Mouse (Mus musculus): ENCODE results near the gene Fbxl17. TPM values are rescaled to one million over a fixed set of nuclear protein-coding genes. Genes with fewer than 3 reads are reported as not detected.

The Fbxl17 gene
- total RNA-seq, 2 experiments from 2014 or later = 59.0 to 66.2 TPM

DNA sequence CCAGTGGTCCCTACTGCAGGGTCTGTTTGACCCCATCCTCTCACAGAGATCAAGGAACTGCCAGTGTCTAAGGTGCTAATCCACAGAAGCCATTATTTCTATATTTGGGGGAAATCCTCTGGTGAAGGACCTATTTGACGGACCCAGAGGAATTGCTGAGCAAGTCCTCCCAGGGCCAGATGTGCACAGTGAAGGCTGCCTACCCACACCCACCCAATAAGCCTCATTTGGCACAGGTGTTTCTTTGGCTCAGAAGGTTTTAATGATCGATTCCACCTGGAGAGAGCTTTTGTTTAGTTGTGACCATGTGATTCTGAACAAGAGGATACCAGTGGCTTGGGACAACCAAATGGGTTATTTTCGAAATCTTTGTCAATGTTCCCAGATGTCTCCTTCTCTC lies 462.3 kb downstream of the Fbxl17 start:
- Histone ChIP-seq H3K27ac (no peak overlapping the region), H3K4me3 (no peak overlapping the region)
- intact Hi-C loops (cut with DNase I) = no loop called here
- TF ChIP-seq CTCF (IDR thresholded peaks at IDR 0.05) = no peak
- DNase-seq (ENCODE audit: extremely low spot score in 1 of 2, low spot score in 2 of 2) = no peak

DNA sequence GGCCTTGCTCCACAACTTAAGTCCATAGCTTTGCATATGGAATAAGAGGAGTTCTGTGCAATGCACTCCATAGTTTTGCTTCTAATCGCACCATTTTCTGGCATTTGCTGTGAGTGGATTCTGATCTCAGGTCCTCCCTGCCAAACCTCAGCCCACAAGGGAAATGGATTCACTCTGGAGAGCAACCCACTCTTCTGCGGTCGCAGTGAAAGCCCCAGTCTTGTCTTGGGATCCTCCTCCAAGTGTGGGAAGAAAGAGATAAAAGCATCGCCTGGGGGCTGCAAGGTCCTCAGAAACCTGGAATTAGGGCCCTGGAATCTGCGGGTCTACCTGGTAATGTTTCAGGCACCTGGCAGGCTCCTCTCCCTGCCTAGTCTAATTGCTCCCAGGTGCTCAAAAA lies 466.7 kb downstream of the Fbxl17 start:
- TF ChIP-seq CTCF (IDR thresholded peaks at IDR 0.05) = no peak
- no peak for DNase-seq (ENCODE audit: extremely low spot score in 1 of 2, low spot score in 2 of 2)
- intact Hi-C loops (cut with DNase I) = no loop called here
- Histone ChIP-seq H3K4me3 (no peak overlapping the region), H3K27ac (no peak overlapping the region)

DNA sequence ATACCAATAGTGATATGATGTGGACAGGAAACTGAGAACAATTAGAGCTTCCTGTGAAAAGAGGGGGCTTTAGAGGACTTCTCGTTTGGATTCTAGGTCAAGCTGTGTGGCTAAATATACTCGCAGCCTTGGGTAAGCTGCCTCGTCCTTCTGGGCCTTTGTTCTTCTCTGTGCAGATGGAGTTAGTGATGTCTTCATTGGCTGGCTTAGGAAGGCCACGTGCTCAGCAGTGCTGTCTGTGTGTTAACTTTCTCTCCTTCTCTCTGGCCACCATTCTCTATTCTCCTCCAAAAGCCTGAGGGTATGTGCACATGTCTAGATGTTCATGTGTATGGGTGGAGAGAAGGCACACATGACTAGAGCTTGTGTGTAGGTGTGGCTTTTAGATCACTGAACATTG lies 470.7 kb downstream of the Fbxl17 start:
- TF ChIP-seq CTCF (IDR thresholded peaks at IDR 0.05) = no peak
- no peak for DNase-seq (ENCODE audit: extremely low spot score in 1 of 2, low spot score in 2 of 2)
- no peak overlapping the region for H3K27ac ChIP-seq
- intact Hi-C loops (cut with DNase I) = loop anchor here (5.0 kb wide), 1 partner anchor 43 kb away; no protein-coding TSS in a partner anchor
- no peak overlapping the region for H3K4me3 ChIP-seq

DNA sequence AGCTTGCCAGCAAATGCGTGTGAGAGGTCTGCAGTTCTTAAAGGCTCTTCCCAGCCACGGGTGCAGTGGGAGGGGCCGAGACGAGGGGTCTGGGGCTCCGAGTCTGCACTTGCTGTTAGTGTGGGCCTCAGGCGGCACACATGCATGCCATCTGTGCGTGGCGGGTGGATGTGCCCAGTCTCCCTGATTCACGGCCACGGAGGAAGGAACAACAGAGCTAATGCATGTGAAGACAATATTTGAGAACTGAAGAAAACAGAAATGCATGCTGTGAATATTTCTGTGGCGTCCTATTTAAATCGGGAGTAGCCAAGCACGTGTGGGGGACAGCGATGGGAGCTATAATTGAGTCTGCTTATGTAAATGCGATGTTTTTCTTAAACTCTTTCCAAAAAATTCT lies 474.6 kb downstream of the Fbxl17 start:
- no peak for TF ChIP-seq CTCF (IDR thresholded peaks at IDR 0.05)
- peak overlapping the region; percentile 27 for H3K4me3 ChIP-seq
- intact Hi-C loops (cut with DNase I) = loop anchor here (5.0 kb wide), 1 partner anchor 47 kb away; no protein-coding TSS in a partner anchor
- DNase-seq (ENCODE audit: extremely low spot score in 1 of 2, low spot score in 2 of 2) = peak; percentile 14 to 52
- H3K27ac ChIP-seq = peak overlapping the region; percentile 80

DNA sequence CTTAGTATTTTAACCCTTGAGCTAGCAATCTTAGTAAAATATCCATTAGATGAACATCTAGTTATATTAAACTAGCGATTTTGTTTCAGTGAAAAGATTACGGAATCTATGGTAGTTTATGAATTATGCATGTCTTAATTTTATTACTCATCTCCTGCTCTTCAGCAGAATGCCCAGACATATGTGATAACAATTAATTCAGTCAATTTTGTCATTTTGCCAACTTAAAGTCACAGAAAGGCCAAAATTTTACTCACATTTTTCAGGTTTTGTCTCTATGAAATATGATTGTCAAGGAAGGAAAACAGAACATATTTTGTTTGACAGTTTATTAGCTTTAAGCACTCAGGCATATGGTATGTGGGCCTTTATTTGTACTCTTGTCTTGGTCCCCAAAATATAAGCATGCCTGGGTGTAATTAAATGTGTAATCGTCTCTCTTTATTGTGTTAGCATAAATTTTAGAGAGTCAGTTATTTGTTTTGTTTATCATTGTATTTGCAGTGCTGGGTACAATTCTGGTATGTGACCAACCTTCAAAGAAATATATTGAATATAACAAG lies 482.1 kb downstream of the Fbxl17 start:
- no peak for DNase-seq (ENCODE audit: extremely low spot score in 1 of 2, low spot score in 2 of 2)
- intact Hi-C loops (cut with DNase I) = no loop called here
- no peak for TF ChIP-seq CTCF (IDR thresholded peaks at IDR 0.05)
- no peak overlapping the region for H3K4me3 ChIP-seq
- H3K27ac ChIP-seq = no peak overlapping the region

DNA sequence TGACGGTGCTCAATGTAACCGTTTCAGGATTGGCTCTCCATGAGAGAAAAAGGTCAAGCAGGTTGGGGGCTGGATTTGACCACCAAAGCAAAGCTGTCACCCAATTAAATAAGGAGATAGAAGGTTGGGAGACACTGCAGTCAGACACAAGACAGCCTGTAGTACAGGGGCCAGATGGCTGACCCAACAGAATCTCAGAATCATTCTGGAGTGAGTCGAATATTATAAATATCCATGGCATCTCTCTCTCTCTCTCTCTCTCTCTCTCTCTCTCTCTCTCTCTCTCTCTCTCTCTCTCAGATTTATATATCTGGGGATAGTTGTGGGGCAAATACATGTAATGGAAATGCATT lies 487.3 kb downstream of the Fbxl17 start:
- H3K4me3 ChIP-seq = no peak overlapping the region
- intact Hi-C loops (cut with DNase I) = loop anchor here (1.0 to 5.0 kb wide), 3 partner anchors 65 to 134 kb away; partner anchors contain the start of gene Efna5
- peak overlapping the region; percentile 59; the same call in 1 of the 2 replicates for H3K27ac ChIP-seq
- TF ChIP-seq CTCF (IDR thresholded peaks at IDR 0.05) = no peak
- DNase-seq (ENCODE audit: extremely low spot score in 1 of 2, low spot score in 2 of 2) = no peak

DNA sequence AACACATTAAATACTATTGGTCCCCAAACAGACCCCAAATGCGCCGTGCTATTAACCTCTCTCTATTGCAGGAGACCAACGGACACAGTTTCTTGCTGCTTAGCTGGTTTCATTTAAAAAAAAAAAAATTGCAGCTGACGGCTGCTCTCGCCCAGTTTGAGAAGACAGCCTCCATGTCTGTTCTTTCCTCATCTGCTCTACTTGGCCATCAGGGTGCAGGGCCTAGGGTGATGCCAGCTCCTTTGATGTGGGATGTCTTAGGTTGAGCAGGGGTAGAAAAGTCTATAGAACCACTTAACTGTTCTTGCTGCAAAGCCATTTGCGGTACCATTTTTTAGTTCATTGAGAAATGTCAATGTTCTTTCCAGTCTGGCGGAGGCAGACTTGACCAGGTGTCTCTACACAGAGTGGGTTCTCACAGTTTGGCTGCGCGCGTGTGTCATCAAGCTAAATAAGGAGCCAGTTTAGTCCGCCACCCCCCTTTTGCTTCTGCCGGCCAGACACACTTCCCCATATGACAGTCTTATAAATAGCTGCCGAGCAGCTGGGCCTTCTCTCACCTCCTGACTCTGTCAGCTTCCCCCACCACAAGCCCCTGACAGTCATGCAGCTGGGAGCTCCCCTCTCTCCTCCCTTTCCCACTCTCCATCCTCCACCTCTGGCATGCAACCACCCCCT lies 487.8 kb downstream of the Fbxl17 start:
- DNase-seq (ENCODE audit: extremely low spot score in 1 of 2, low spot score in 2 of 2) = peak; percentile 68 to 76
- TF ChIP-seq CTCF (IDR thresholded peaks at IDR 0.05) = no peak

DNA sequence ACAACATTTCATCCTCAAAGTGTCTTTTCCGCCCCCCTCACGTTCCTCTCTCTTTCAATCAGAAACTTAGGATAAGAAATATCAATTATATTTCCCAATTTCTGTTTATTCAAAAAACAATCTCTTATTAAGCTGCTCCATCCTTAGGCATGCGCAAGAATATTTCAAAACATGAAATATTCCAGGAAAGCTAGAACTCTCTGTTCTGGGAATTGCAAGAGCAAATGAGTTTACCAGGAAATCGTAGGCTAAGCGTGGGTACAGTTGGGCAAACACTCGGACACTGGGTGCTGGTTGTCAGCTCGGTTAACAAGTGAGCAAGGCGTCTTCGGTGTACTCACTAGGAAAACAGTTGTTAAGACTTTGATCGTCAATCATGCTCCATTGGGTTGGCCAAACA lies 489.0 kb downstream of the Fbxl17 start:
- no peak for TF ChIP-seq CTCF (IDR thresholded peaks at IDR 0.05)
- DNase-seq (ENCODE audit: extremely low spot score in 1 of 2, low spot score in 2 of 2) = no peak
- Histone ChIP-seq H3K4me3 (no peak overlapping the region), H3K27ac (no peak overlapping the region)
- intact Hi-C loops (cut with DNase I) = loop anchor here (5.0 kb wide), 2 partner anchors 64 to 129 kb away; partner anchors contain the start of gene Efna5

More for the DNA sequence above, 487.8 kb downstream of the Fbxl17 start:
- Histone ChIP-seq H3K4me3 (no peak overlapping the region), H3K27ac (peak overlapping the region; percentile 67; the same call in 1 of the 2 replicates)
- intact Hi-C loops (cut with DNase I) = loop anchor here (1.0 to 5.0 kb wide), 3 partner anchors 65 to 134 kb away; partner anchors contain the start of gene Efna5

DNA sequence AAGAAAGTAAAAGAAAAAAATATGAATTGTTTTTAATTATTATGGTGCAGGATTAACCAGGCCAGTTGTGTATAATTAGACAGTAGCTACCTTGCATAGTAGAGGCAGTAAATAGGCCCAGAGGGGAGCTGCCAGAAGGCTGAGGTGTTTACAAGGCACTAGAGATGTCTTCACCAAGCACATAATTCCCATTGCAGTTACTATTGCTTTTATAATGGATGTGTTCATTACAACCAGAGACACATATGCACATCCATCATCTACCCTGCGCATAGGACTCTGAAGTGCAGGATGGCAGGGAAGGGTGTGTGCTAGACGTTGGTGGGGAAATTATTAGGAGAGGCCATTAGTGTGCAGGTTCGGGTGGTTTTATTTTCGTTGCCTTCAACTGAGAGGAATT lies 491.0 kb downstream of the Fbxl17 start:
- no peak for DNase-seq (ENCODE audit: extremely low spot score in 1 of 2, low spot score in 2 of 2)
- TF ChIP-seq CTCF (IDR thresholded peaks at IDR 0.05) = no peak
- Histone ChIP-seq H3K27ac (no peak overlapping the region), H3K4me3 (no peak overlapping the region)
- intact Hi-C loops (cut with DNase I) = loop anchor here (10.0 kb wide), 1 partner anchor 406 kb away; no protein-coding TSS in a partner anchor

DNA sequence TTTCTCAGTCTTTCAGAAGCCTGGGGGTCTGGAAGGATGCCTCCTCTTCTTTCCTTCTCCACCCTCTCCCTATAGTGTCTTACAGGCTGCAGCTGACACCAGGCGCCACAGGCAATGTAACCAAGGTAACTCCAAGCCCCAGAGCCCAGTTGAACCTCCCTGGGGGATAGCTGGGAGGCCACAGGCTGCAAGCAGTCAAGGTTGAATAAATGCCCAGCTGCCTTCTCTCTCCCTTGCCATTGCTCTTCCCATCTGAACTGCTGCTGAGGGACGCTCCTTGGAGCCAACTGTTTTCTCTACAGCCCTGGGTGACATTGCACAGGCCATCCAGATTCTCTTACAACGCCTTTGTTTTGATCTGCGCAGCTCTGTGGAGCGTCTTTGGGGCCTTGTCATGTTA lies 491.5 kb downstream of the Fbxl17 start:
- Histone ChIP-seq H3K27ac (no peak overlapping the region), H3K4me3 (no peak overlapping the region)
- DNase-seq (ENCODE audit: extremely low spot score in 1 of 2, low spot score in 2 of 2) = no peak
- TF ChIP-seq CTCF (IDR thresholded peaks at IDR 0.05) = no peak
- intact Hi-C loops (cut with DNase I) = loop anchor here (10.0 kb wide), 1 partner anchor 407 kb away; no protein-coding TSS in a partner anchor

DNA sequence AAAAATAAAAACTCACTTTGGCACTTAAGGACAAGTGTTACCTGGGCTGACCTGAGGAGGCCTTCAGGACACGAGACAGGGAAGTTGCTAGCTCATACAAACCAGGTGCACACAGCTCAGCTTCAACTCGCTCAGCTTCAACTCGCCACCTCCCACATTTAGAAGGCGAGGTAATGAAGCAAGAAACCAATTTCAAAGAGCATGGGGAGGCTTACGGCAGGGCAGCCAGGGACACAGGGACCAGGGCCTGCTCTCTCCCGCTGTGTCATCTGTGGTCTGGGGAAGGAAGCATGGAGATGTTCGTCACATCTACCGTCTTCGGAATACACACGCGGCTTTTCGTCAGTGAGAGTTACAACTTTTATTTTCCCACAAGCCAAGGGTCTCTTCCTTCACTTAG lies 491.9 kb downstream of the Fbxl17 start:
- no peak overlapping the region for H3K27ac ChIP-seq
- TF ChIP-seq CTCF (IDR thresholded peaks at IDR 0.05) = no peak
- no peak for DNase-seq (ENCODE audit: extremely low spot score in 1 of 2, low spot score in 2 of 2)
- H3K4me3 ChIP-seq = no peak overlapping the region
- intact Hi-C loops (cut with DNase I) = loop anchor here (10.0 kb wide), 1 partner anchor 407 kb away; no protein-coding TSS in a partner anchor

Small RNAs within 50 kb of the gene (microRNA-seq; reads per million reads assigned to microRNA genes)
- gene Gm24813 = 0 reads per million in 2 experiments

All from left cerebral cortex, adult 2 months (tissue).